Mouse (Mus musculus) midbrain, embryonic 10.5 days (tissue): ENCODE data around the gene 1700018B08Rik. TPM values are rescaled to one million over a fixed set of nuclear protein-coding genes. Genes with fewer than 3 reads are reported as not detected.

Experiments used
- DNase-seq: peaks from one replicate; pipeline ENCODE4 v3.0.0-alpha.2; 2017; ENCODE audit warnings: low spot score
- H3K27ac ChIP-seq: fragments of 300-500 bp; sonication (generic); replicated peaks from 2 replicates; pipeline ENCODE4 v1.5.1; 2016; ENCODE audit warnings: mild to moderate bottlenecking
- H3K27me3 ChIP-seq: fragments of 300-500 bp; sonication (generic); 2 replicates; pipeline ENCODE4 v1.6.1; 2016; ENCODE audit warnings: low read depth, mild to moderate bottlenecking; ENCODE audit not compliant: poor library complexity, severe bottlenecking
- H3K36me3 ChIP-seq: fragments of 300-500 bp; sonication (generic); 2 replicates; pipeline ENCODE4 v1.6.1; 2016; ENCODE audit warnings: mild to moderate bottlenecking, moderate library complexity
- H3K4me1 ChIP-seq: fragments of 300-500 bp; sonication (generic); 2 replicates; pipeline ENCODE4 v1.6.1; 2016
- H3K4me3 ChIP-seq: fragments of 300-500 bp; sonication (generic); 2 replicates; pipeline ENCODE4 v1.5.1; 2016; ENCODE audit warnings: mild to moderate bottlenecking, moderate library complexity
- H3K9me3 ChIP-seq: fragments of 300-500 bp; sonication (generic); replicated peaks from 2 replicates; pipeline ENCODE4 v1.6.1; 2016; ENCODE audit warnings: mild to moderate bottlenecking
- WGBS: fragments of 180-500 bp; shearing (Covaris S2); methylation state at CpG from one replicate; pipeline ENCODE4 v1.1.7; 2016; 5-methylcytosine and 5-hydroxymethylcytosine counted together
- polyA plus RNA-seq: library from polyadenylated mRNA; unstranded; fragments of >200 nt; fragmentation: Nextera tagmentation; extraction: Ambion mirVana; gene quantifications from 2 replicates; pipeline ENCODE4 v1.2.1, GENCODE M21; 2016

Gene 1700018B08Rik
- polyA plus RNA-seq, 1 experiment from 2014 or later: not detected

GRCm38 (mm10) chr8:121558538-121558937 is 14.4 kb upstream of the 1700018B08Rik start:
- H3K4me3 ChIP-seq: no peak overlapping the region
- no peak for DNase-seq
- H3K4me1 ChIP-seq: peaks cover 14% of the 10 kb centered on the region
- no peaks in the 10 kb centered on the region for H3K9me3 ChIP-seq
- 92% methylated on average over 16 of the region's 16 CpGs for WGBS
- peaks cover 61% of the 10 kb centered on the region for H3K36me3 ChIP-seq
- H3K27me3 ChIP-seq: no peaks in the 10 kb centered on the region
- no peak overlapping the region for H3K27ac ChIP-seq

GRCm38 (mm10) chr8:121557746-121558145 is 13.6 kb upstream of the 1700018B08Rik start:
- WGBS: 91% methylated on average over 11 of the region's 11 CpGs
- peaks cover 68% of the 10 kb centered on the region for H3K36me3 ChIP-seq
- no peak for DNase-seq

GRCm38 (mm10) chr8:121553831-121554475 is 9.8 kb upstream of the 1700018B08Rik start:
- 95% methylated on average over 32 of the region's 32 CpGs for WGBS
- Histone ChIP-seq H3K9me3 (no peaks in the 10 kb centered on the region), H3K27ac (no peak overlapping the region), H3K4me3 (no peak overlapping the region), H3K27me3 (no peaks in the 10 kb centered on the region), H3K36me3 (peaks cover 82% of the 10 kb centered on the region), H3K4me1 (peaks cover 13% of the 10 kb centered on the region)
- no peak for DNase-seq

More at GRCm38 (mm10) chr8:121557746-121558145, 13.6 kb upstream of the 1700018B08Rik start:
- Histone ChIP-seq H3K9me3 (no peaks in the 10 kb centered on the region), H3K4me1 (peaks cover 6% of the 10 kb centered on the region), H3K4me3 (no peak overlapping the region), H3K27ac (no peak overlapping the region), H3K27me3 (no peaks in the 10 kb centered on the region)

GRCm38 (mm10) chr8:121552506-121552905 is 8.4 kb upstream of the 1700018B08Rik start:
- H3K27me3 ChIP-seq: no peaks in the 10 kb centered on the region
- H3K4me1 ChIP-seq: peaks cover 13% of the 10 kb centered on the region
- 95% methylated on average over 9 of the region's 9 CpGs for WGBS
- DNase-seq: no peak
- no peak overlapping the region for H3K27ac ChIP-seq
- H3K4me3 ChIP-seq: no peak overlapping the region
- H3K9me3 ChIP-seq: no peaks in the 10 kb centered on the region
- H3K36me3 ChIP-seq: peaks cover 67% of the 10 kb centered on the region

- no peaks in the 10 kb centered on the region for H3K27me3 ChIP-seq
- no peaks in the 10 kb centered on the region for H3K9me3 ChIP-seq
- H3K4me3 ChIP-seq: no peak overlapping the region
- H3K4me1 ChIP-seq: peaks cover 13% of the 10 kb centered on the region
- DNase-seq: no peak
- H3K36me3 ChIP-seq: peaks cover 64% of the 10 kb centered on the region
- H3K27ac ChIP-seq: no peak overlapping the region; the same call in 1 of the 2 replicates
- 68% methylated on average over 24 of the region's 24 CpGs for WGBS
These were observed 7.2 kb upstream of the 1700018B08Rik start for GRCm38 (mm10) chr8:121551065-121551985.

GRCm38 (mm10) chr8:121550056-121550455 is 5.9 kb upstream of the 1700018B08Rik start:
- Histone ChIP-seq H3K4me3 (no peak overlapping the region), H3K4me1 (peaks cover 13% of the 10 kb centered on the region), H3K36me3 (peaks cover 55% of the 10 kb centered on the region), H3K27ac (no peak overlapping the region), H3K27me3 (0 out of 2 replicates have a peak, but pooled peaks cover 2% of the 10 kb centered on the region), H3K9me3 (no peaks in the 10 kb centered on the region)
- DNase-seq: no peak
- 92% methylated on average over 6 of the region's 6 CpGs for WGBS

- peaks cover 8% of the 10 kb centered on the region; the same call in 1 of the 2 replicates for H3K9me3 ChIP-seq
- DNase-seq: peak; percentile 81
- WGBS: 14% methylated on average over 7 of the region's 7 CpGs
- H3K27ac ChIP-seq: no peak overlapping the region
- peaks cover 13% of the 10 kb centered on the region for H3K4me1 ChIP-seq
- no peak overlapping the region for H3K4me3 ChIP-seq
- peaks cover 27% of the 10 kb centered on the region for H3K36me3 ChIP-seq
- 0 out of 2 replicates have a peak, but pooled peaks cover 4% of the 10 kb centered on the region for H3K27me3 ChIP-seq
These were observed 3.0 kb upstream of the 1700018B08Rik start for GRCm38 (mm10) chr8:121547132-121547531.

- Histone ChIP-seq H3K9me3 (peaks cover 14% of the 10 kb centered on the region; the same call in 1 of the 2 replicates), H3K27ac (no peak overlapping the region), H3K36me3 (peaks cover 5% of the 10 kb centered on the region), H3K4me3 (no peak overlapping the region), H3K27me3 (0 out of 2 replicates have a peak, but pooled peaks cover 4% of the 10 kb centered on the region), H3K4me1 (no peaks in the 10 kb centered on the region)
- WGBS: 81% methylated on average over 11 of the region's 11 CpGs
- no peak for DNase-seq
These were observed 816 bp upstream of the 1700018B08Rik start for GRCm38 (mm10) chr8:121544936-121545335.

GRCm38 (mm10) chr8:121542901-121543300 is 1.2 kb downstream of the 1700018B08Rik start:
- no peak for DNase-seq
- Histone ChIP-seq H3K27ac (no peak overlapping the region), H3K27me3 (0 out of 2 replicates have a peak, but pooled peaks cover 4% of the 10 kb centered on the region), H3K36me3 (no peaks in the 10 kb centered on the region), H3K4me3 (no peak overlapping the region), H3K4me1 (no peaks in the 10 kb centered on the region), H3K9me3 (peaks cover 14% of the 10 kb centered on the region; the same call in 1 of the 2 replicates)
- WGBS: 67% methylated on average over 13 of the region's 13 CpGs

- peaks cover 14% of the 10 kb centered on the region; the same call in 1 of the 2 replicates for H3K9me3 ChIP-seq
- no peaks in the 10 kb centered on the region for H3K36me3 ChIP-seq
- WGBS: 84% methylated on average over 19 of the region's 19 CpGs
- no peak for DNase-seq
- no peak overlapping the region for H3K27ac ChIP-seq
- H3K27me3 ChIP-seq: 0 out of 2 replicates have a peak, but pooled peaks cover 4% of the 10 kb centered on the region
- no peak overlapping the region for H3K4me3 ChIP-seq
- no peaks in the 10 kb centered on the region for H3K4me1 ChIP-seq
These were observed 2.3 kb downstream of the 1700018B08Rik start for GRCm38 (mm10) chr8:121541862-121542261.

GRCm38 (mm10) chr8:121532381-121532780 is 11.7 kb downstream of the 1700018B08Rik start:
- H3K9me3 ChIP-seq: no peaks in the 10 kb centered on the region
- H3K4me3 ChIP-seq: no peak overlapping the region
- 51% methylated on average over 5 of the region's 5 CpGs for WGBS
- no peaks in the 10 kb centered on the region for H3K27me3 ChIP-seq
- DNase-seq: peak; percentile 48
- no peaks in the 10 kb centered on the region for H3K36me3 ChIP-seq
- no peak overlapping the region for H3K27ac ChIP-seq
- H3K4me1 ChIP-seq: no peaks in the 10 kb centered on the region

- WGBS: 81% methylated on average over 10 of the region's 10 CpGs
- Histone ChIP-seq H3K27ac (no peak overlapping the region), H3K4me3 (no peak overlapping the region), H3K36me3 (no peaks in the 10 kb centered on the region), H3K9me3 (no peaks in the 10 kb centered on the region), H3K4me1 (peaks cover 3% of the 10 kb centered on the region; the same call in 1 of the 2 replicates), H3K27me3 (0 out of 2 replicates have a peak, but pooled peaks cover 8% of the 10 kb centered on the region)
- no peak for DNase-seq
These were observed 13.5 kb downstream of the 1700018B08Rik start for GRCm38 (mm10) chr8:121530639-121531038.
